Mouse (Mus musculus) stomach, embryonic 15.5 days (tissue): ENCODE measurements at regions not wholly inside any gene's neighbourhood (a gene's known extent, or its start where the extent isn't known, plus 50 kb on each side); places are given as distances from the start of the nearest gene placed in this dataset.

Experiments used
- ATAC-seq: fragments of 200-750 bp; cut with Nextera tagmentation; 2 replicates; pipeline ENCODE4 v1.8.0; 2017; ENCODE audit warnings: low read depth, moderate number of reproducible peaks, moderate TSS enrichment; ENCODE audit not compliant: insufficient read depth, low FRiP score
- H3K27ac ChIP-seq: fragments of 300-500 bp; sonication (generic); 2 replicates; pipeline ENCODE4 v1.5.1; 2015; ENCODE audit warnings: mild to moderate bottlenecking, inconsistent platforms
- H3K27me3 ChIP-seq: fragments of 300-500 bp; sonication (generic); replicated peaks from 2 replicates; pipeline ENCODE4 v1.6.1; 2015; ENCODE audit warnings: inconsistent platforms
- H3K36me3 ChIP-seq: fragments of 300-500 bp; sonication (generic); 2 replicates; pipeline ENCODE4 v1.6.1; 2015; ENCODE audit warnings: inconsistent platforms
- H3K4me1 ChIP-seq: fragments of 300-500 bp; sonication (generic); 2 replicates; pipeline ENCODE4 v1.6.1; 2015; ENCODE audit warnings: inconsistent platforms
- H3K4me2 ChIP-seq: fragments of 300-500 bp; sonication (generic); 2 replicates; pipeline ENCODE4 v1.6.1; 2015; ENCODE audit warnings: mild to moderate bottlenecking, inconsistent platforms
- H3K4me3 ChIP-seq: fragments of 300-500 bp; sonication (generic); replicated peaks from 2 replicates; pipeline ENCODE4 v1.5.1; 2015; ENCODE audit warnings: inconsistent platforms
- H3K9ac ChIP-seq: fragments of 300-500 bp; sonication (generic); 2 replicates; pipeline ENCODE4 v1.6.1; 2015; ENCODE audit warnings: inconsistent platforms
- H3K9me3 ChIP-seq: fragments of 300-500 bp; sonication (generic); 2 replicates; pipeline ENCODE4 v1.6.1; 2016; ENCODE audit warnings: inconsistent platforms
- WGBS: fragments of 180-500 bp; shearing (Covaris S2); methylation state at CpG from one replicate; pipeline ENCODE4 v1.1.7; 2015; 5-methylcytosine and 5-hydroxymethylcytosine counted together

- Histone ChIP-seq H3K27ac (no peak overlapping the region), H3K4me2 (no peak overlapping the region), H3K9me3 (no peaks in the 10 kb centered on the region), H3K36me3 (no peaks in the 10 kb centered on the region), H3K27me3 (no peaks in the 10 kb centered on the region), H3K4me3 (no peak overlapping the region), H3K4me1 (no peaks in the 10 kb centered on the region), H3K9ac (no peak overlapping the region)
- ATAC-seq = no peak
- 82% methylated on average over 6 of the region's 6 CpGs for WGBS
These were observed 202.6 kb downstream of the Sec16b start for GRCm38 (mm10) chr1:157709117-157709516.

GRCm38 (mm10) chr1:157710870-157711269 lies 204.3 kb downstream of the Sec16b start:
- H3K9me3 ChIP-seq = no peaks in the 10 kb centered on the region
- H3K27me3 ChIP-seq = no peaks in the 10 kb centered on the region
- no peak overlapping the region for H3K4me3 ChIP-seq
- no peaks in the 10 kb centered on the region for H3K36me3 ChIP-seq
- no peak overlapping the region for H3K27ac ChIP-seq
- no peak for ATAC-seq
- H3K4me1 ChIP-seq = no peaks in the 10 kb centered on the region
- WGBS = 63% methylated on average over 2 of the region's 2 CpGs
- H3K9ac ChIP-seq = no peak overlapping the region
- no peak overlapping the region for H3K4me2 ChIP-seq

GRCm38 (mm10) chr1:157712519-157712918 lies 206.0 kb downstream of the Sec16b start:
- Histone ChIP-seq H3K9me3 (no peaks in the 10 kb centered on the region), H3K27me3 (no peaks in the 10 kb centered on the region), H3K4me3 (no peak overlapping the region), H3K27ac (no peak overlapping the region), H3K4me2 (no peak overlapping the region), H3K36me3 (no peaks in the 10 kb centered on the region), H3K4me1 (no peaks in the 10 kb centered on the region), H3K9ac (no peak overlapping the region)
- ATAC-seq = no peak
- WGBS = 32% methylated on average over 2 of the region's 2 CpGs

GRCm38 (mm10) chr1:157713851-157714250 lies 207.3 kb downstream of the Sec16b start:
- no peak for ATAC-seq
- Histone ChIP-seq H3K4me3 (no peak overlapping the region), H3K9me3 (no peaks in the 10 kb centered on the region), H3K4me2 (no peak overlapping the region), H3K27me3 (no peaks in the 10 kb centered on the region), H3K36me3 (no peaks in the 10 kb centered on the region), H3K4me1 (no peaks in the 10 kb centered on the region), H3K9ac (no peak overlapping the region), H3K27ac (no peak overlapping the region)
- WGBS = 79% methylated on average over 7 of the region's 7 CpGs

- H3K9me3 ChIP-seq = no peaks in the 10 kb centered on the region
- H3K9ac ChIP-seq = no peak overlapping the region
- no peaks in the 10 kb centered on the region for H3K4me1 ChIP-seq
- no peak overlapping the region for H3K4me2 ChIP-seq
- H3K4me3 ChIP-seq = no peak overlapping the region
- H3K36me3 ChIP-seq = no peaks in the 10 kb centered on the region
- no peak overlapping the region for H3K27ac ChIP-seq
- WGBS = 50% methylated on average over 3 of the region's 3 CpGs
- no peak for ATAC-seq
- no peaks in the 10 kb centered on the region for H3K27me3 ChIP-seq
These were observed 209.1 kb downstream of the Sec16b start for GRCm38 (mm10) chr1:157715632-157716031.

GRCm38 (mm10) chr1:157717131-157717530 lies 210.6 kb downstream of the Sec16b start:
- H3K4me3 ChIP-seq = no peak overlapping the region
- no peak overlapping the region for H3K9ac ChIP-seq
- no peak overlapping the region for H3K27ac ChIP-seq
- H3K4me2 ChIP-seq = no peak overlapping the region
- no peaks in the 10 kb centered on the region for H3K9me3 ChIP-seq
- ATAC-seq = no peak
- WGBS = 37% methylated on average over 5 of the region's 5 CpGs
- no peaks in the 10 kb centered on the region for H3K27me3 ChIP-seq
- H3K4me1 ChIP-seq = no peaks in the 10 kb centered on the region
- no peaks in the 10 kb centered on the region for H3K36me3 ChIP-seq

GRCm38 (mm10) chr1:157721946-157722345 lies 215.4 kb downstream of the Sec16b start:
- no peak overlapping the region for H3K9ac ChIP-seq
- no peaks in the 10 kb centered on the region for H3K27me3 ChIP-seq
- no peaks in the 10 kb centered on the region for H3K9me3 ChIP-seq
- no peak overlapping the region for H3K4me2 ChIP-seq
- no peak for ATAC-seq
- WGBS = 80% methylated on average over 5 of the region's 5 CpGs
- no peaks in the 10 kb centered on the region for H3K36me3 ChIP-seq
- no peak overlapping the region for H3K4me3 ChIP-seq
- H3K4me1 ChIP-seq = no peaks in the 10 kb centered on the region
- no peak overlapping the region for H3K27ac ChIP-seq

- no peak for ATAC-seq
- 81% methylated on average over 1 of the region's 1 CpGs for WGBS
These were observed 224.6 kb downstream of the Sec16b start for GRCm38 (mm10) chr1:157731124-157731523.

GRCm38 (mm10) chr1:157740725-157741665 lies 234.5 kb downstream of the Sec16b start:
- Histone ChIP-seq H3K9me3 (no peaks in the 10 kb centered on the region), H3K4me3 (no peak overlapping the region), H3K27me3 (no peaks in the 10 kb centered on the region), H3K9ac (no peak overlapping the region), H3K4me2 (no peak overlapping the region), H3K4me1 (no peaks in the 10 kb centered on the region), H3K36me3 (no peaks in the 10 kb centered on the region), H3K27ac (no peak overlapping the region)
- ATAC-seq = no peak
- WGBS = 59% methylated on average over 13 of the region's 13 CpGs

More at GRCm38 (mm10) chr1:157731124-157731523, 224.6 kb downstream of the Sec16b start:
- H3K9me3 ChIP-seq = no peaks in the 10 kb centered on the region
- no peak overlapping the region for H3K4me3 ChIP-seq
- H3K27ac ChIP-seq = no peak overlapping the region
- H3K9ac ChIP-seq = no peak overlapping the region
- H3K27me3 ChIP-seq = no peaks in the 10 kb centered on the region
- no peaks in the 10 kb centered on the region for H3K4me1 ChIP-seq
- no peaks in the 10 kb centered on the region for H3K36me3 ChIP-seq
- no peak overlapping the region for H3K4me2 ChIP-seq

- Histone ChIP-seq H3K4me1 (no peaks in the 10 kb centered on the region), H3K9me3 (no peaks in the 10 kb centered on the region), H3K27me3 (no peaks in the 10 kb centered on the region), H3K36me3 (no peaks in the 10 kb centered on the region), H3K4me3 (no peak overlapping the region), H3K4me2 (no peak overlapping the region), H3K9ac (no peak overlapping the region), H3K27ac (no peak overlapping the region)
- ATAC-seq = no peak
These were observed 239.1 kb downstream of the Sec16b start for GRCm38 (mm10) chr1:157745611-157746010.

GRCm38 (mm10) chr1:157755015-157755649 lies 248.6 kb downstream of the Sec16b start:
- no peaks in the 10 kb centered on the region for H3K36me3 ChIP-seq
- no peaks in the 10 kb centered on the region for H3K4me1 ChIP-seq
- no peak overlapping the region for H3K4me2 ChIP-seq
- no peak for ATAC-seq
- no peaks in the 10 kb centered on the region for H3K9me3 ChIP-seq
- H3K4me3 ChIP-seq = no peak overlapping the region
- no peaks in the 10 kb centered on the region for H3K27me3 ChIP-seq
- WGBS = 30% methylated on average over 10 of the region's 10 CpGs
- H3K9ac ChIP-seq = no peak overlapping the region
- no peak overlapping the region for H3K27ac ChIP-seq

- Histone ChIP-seq H3K4me3 (no peak overlapping the region), H3K9me3 (no peaks in the 10 kb centered on the region), H3K27me3 (no peaks in the 10 kb centered on the region), H3K4me1 (no peaks in the 10 kb centered on the region), H3K27ac (no peak overlapping the region), H3K36me3 (no peaks in the 10 kb centered on the region), H3K4me2 (no peak overlapping the region), H3K9ac (no peak overlapping the region)
- no peak for ATAC-seq
- 85% methylated on average over 3 of the region's 3 CpGs for WGBS
These were observed 250.4 kb downstream of the Sec16b start for GRCm38 (mm10) chr1:157756977-157757376.
